Mouse (Mus musculus) liver, embryonic 14.5 days (tissue): Measurements from ENCODE around the gene Dnajb5. TPM values are rescaled to one million over a fixed set of nuclear protein-coding genes. Genes with fewer than 3 reads are reported as not detected.

Source experiments
- ATAC-seq: fragments of 200-750 bp; cut with Nextera tagmentation; 2 replicates; pipeline ENCODE4 v1.8.0; 2017; ENCODE audit warnings: moderate number of reproducible peaks, mild to moderate bottlenecking, moderate library complexity; ENCODE audit not compliant: insufficient read depth
- DNase-seq, 3 experiments: peaks; one replicate each; pipeline ENCODE4 v3.0.0-alpha.2; 2012 to 2013; ENCODE audit warnings: low read depth in 3 of 3, low spot score in 3 of 3
- H3K27ac ChIP-seq: fragments of 300-500 bp; sonication (generic); 2 replicates; pipeline ENCODE4 v1.5.1; 2014; ENCODE audit warnings: moderate library complexity, mild to moderate bottlenecking, control low read depth, inconsistent platforms
- H3K27me3 ChIP-seq: fragments of 300-500 bp; sonication (generic); 2 replicates; pipeline ENCODE4 v1.6.1; 2014; ENCODE audit warnings: mild to moderate bottlenecking, low read length, moderate library complexity; ENCODE audit not compliant: control insufficient read depth, insufficient read depth
- H3K36me3 ChIP-seq: fragments of 300-500 bp; sonication (generic); replicated peaks from 2 replicates; pipeline ENCODE4 v1.6.1; 2014; ENCODE audit warnings: low read depth; ENCODE audit not compliant: control insufficient read depth, insufficient read depth
- H3K4me1 ChIP-seq, 2 experiments: fragments of 200-500 bp in 1 of 2; fragments of 300-500 bp in 1 of 2; sonication (generic) in 1 of 2; replicated peaks; 2 replicates each; pipeline ENCODE4 v1.6.1; 2012 to 2014; ENCODE audit warnings: antibody characterized with exemption in 1 of 2, inconsistent platforms in 1 of 2, low read length in 1 of 2; ENCODE audit not compliant: control insufficient read depth in 2 of 2, insufficient read depth in 2 of 2
- H3K4me2 ChIP-seq: fragments of 300-500 bp; sonication (generic); 2 replicates; pipeline ENCODE4 v1.6.1; 2014; ENCODE audit warnings: low read depth, mild to moderate bottlenecking, control low read depth, moderate library complexity
- H3K4me3 ChIP-seq, 2 experiments: fragments of 200-500 bp in 1 of 2; fragments of 300-500 bp in 1 of 2; sonication (generic) in 1 of 2; 2 replicates each; pipeline ENCODE4 v1.5.1; 2012 to 2014; ENCODE audit warnings: low read depth in 2 of 2, low read length in 2 of 2, mild to moderate bottlenecking in 2 of 2, control low read depth in 1 of 2, inconsistent platforms in 1 of 2, moderate library complexity in 1 of 2; ENCODE audit not compliant: insufficient read depth in 1 of 2
- H3K9ac ChIP-seq: fragments of 300-500 bp; sonication (generic); replicated peaks from 2 replicates; pipeline ENCODE4 v1.6.1; 2014; ENCODE audit warnings: mild to moderate bottlenecking, control low read depth, moderate library complexity
- H3K9me3 ChIP-seq: fragments of 300-500 bp; sonication (generic); 2 replicates; pipeline ENCODE4 v1.6.1; 2016; ENCODE audit warnings: low read length, mixed read lengths; ENCODE audit not compliant: control insufficient read depth
- CTCF ChIP-seq: IDR thresholded peaks from 2 replicates; pipeline ENCODE4 v1.5.1; 2016; ENCODE audit warnings: antibody characterized with exemption, low read depth, control low read depth
- EP300 ChIP-seq: IDR thresholded peaks from 2 replicates; pipeline ENCODE4 v1.6.1; 2016; ENCODE audit warnings: antibody characterized with exemption, low read depth
- WGBS: fragments of 180-500 bp; shearing (Covaris S2); extraction: QIAGEN DNeasy Blood & Tissue Kit; methylation state at CpG from one replicate; pipeline ENCODE4 v1.1.7; 2014; ENCODE audit not compliant: insufficient replicate concordance; 5-methylcytosine and 5-hydroxymethylcytosine counted together
- polyA plus RNA-seq, 2 experiments: library from polyadenylated mRNA; depleted of rRNA in 1 of 2; stranded (reverse) in 1 of 2; unstranded in 1 of 2; fragments of >200 nt; fragmentation: Nextera tagmentation in 1 of 2; extraction: Ambion mirVana in 1 of 2; gene quantifications; 2 replicates each; pipeline versions ENCODE4 v1.2.1 to v1.2.3; 2012 to 2014

Dnajb5 gene
- polyA plus RNA-seq, 2 experiments, result 0.43 to 0.90 TPM

DNA sequence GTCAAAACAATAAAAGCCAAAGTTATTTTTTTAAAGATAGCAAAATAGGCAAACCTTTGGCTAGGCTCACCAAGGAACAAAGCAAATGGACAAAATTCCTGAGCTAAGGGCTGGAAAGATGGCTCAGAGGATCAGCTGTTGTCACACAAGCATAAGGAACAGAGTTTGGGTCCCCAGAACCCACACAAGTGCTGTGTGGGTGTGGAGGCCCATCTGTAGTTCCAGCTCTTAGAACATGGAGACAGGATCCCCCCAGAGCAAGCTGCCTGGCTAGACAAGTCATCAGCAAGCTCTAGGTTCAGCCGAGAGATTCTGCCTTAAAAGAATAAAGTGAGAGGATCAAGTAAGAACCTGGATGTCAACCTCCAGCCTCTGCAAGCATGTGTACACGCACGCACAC is 45.1 kb upstream of the Dnajb5 start:
- TF ChIP-seq CTCF, result no peak
- no peak for TF ChIP-seq EP300
- H3K4me1 ChIP-seq, result peaks cover 3 to 7% of the 10 kb centered on the region in 2 experiments; a peak in 1 of 4 replicates
- ATAC-seq (no peak), DNase-seq (no peak)
- no peak overlapping the region for H3K4me2 ChIP-seq
- no peak overlapping the region for H3K9ac ChIP-seq
- no peaks in the 10 kb centered on the region; the same call in 1 of the 2 replicates for H3K27me3 ChIP-seq
- no peak overlapping the region for H3K27ac ChIP-seq
- H3K4me3 ChIP-seq, result no peak overlapping the region
- 85% methylated on average over 3 of the region's 3 CpGs for WGBS
- H3K9me3 ChIP-seq, result no peaks in the 10 kb centered on the region
- H3K36me3 ChIP-seq, result no peaks in the 10 kb centered on the region

DNA sequence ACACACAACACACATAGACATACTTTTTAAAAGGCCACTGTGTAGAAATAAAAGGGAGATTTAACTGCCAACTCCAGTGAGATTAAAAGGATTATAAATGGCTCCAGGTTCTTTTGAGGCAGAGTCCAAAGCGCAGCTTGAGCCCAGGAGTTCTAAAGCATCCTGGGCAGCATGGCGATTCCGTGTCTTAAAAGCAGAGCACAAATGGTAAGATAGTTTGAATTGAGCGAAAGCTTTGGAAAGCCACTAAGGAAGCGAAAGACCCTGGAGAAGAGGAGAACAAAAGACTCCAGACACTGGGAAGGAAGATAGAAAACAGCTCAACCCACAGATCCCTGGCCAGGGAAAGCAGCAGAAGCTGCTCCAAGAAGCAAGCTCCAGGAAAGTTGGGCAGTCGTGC is 44.6 kb upstream of the Dnajb5 start:
- H3K36me3 ChIP-seq, result no peaks in the 10 kb centered on the region
- no peak overlapping the region for H3K4me3 ChIP-seq
- H3K4me2 ChIP-seq, result no peak overlapping the region
- ATAC-seq (no peak), DNase-seq (no peak)
- H3K9ac ChIP-seq, result no peak overlapping the region
- H3K27ac ChIP-seq, result no peak overlapping the region
- peaks cover 3 to 7% of the 10 kb centered on the region in 2 experiments; a peak in 1 of 4 replicates for H3K4me1 ChIP-seq
- no peaks in the 10 kb centered on the region for H3K9me3 ChIP-seq
- 74% methylated on average over 6 of the region's 6 CpGs for WGBS
- no peak for TF ChIP-seq CTCF
- no peak for TF ChIP-seq EP300
- H3K27me3 ChIP-seq, result no peaks in the 10 kb centered on the region; the same call in 1 of the 2 replicates

GRCm38 (mm10) chr4:42913391-42913790 is 36.2 kb upstream of the Dnajb5 start:
- Histone ChIP-seq H3K36me3 (no peaks in the 10 kb centered on the region), H3K27me3 (peaks cover 52% of the 10 kb centered on the region), H3K9ac (no peak overlapping the region), H3K9me3 (no peaks in the 10 kb centered on the region), H3K4me1 (no peaks in the 10 kb centered on the region), H3K27ac (no peak overlapping the region), H3K4me3 (no peak overlapping the region), H3K4me2 (no peak overlapping the region)
- TF ChIP-seq CTCF, result no peak
- no peak for TF ChIP-seq EP300
- ATAC-seq, result no peak
- 26% methylated on average over 10 of the region's 10 CpGs for WGBS
- DNase-seq, result no peak

DNA sequence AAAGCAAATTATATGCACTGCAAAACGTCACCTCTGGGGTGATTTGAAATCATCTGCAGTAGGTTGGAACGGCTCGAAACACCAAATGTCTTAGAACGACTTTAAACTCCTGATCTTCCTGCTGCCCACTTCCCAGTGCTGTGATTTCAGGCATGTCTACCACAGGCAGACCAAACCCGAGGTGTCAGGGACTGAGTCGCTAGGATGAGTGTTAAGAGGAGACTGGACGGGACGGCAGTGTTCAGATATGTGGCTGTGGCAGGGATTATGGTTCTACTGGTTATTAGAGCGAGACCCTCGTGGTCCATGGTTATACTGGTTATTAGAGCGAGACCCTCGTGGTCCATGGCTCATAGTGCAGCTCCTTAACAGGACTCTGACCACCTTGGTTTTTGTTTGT is 34.3 kb upstream of the Dnajb5 start:
- H3K27me3 ChIP-seq, result peaks cover 59% of the 10 kb centered on the region
- 54% methylated on average over 12 of the region's 12 CpGs for WGBS

DNA sequence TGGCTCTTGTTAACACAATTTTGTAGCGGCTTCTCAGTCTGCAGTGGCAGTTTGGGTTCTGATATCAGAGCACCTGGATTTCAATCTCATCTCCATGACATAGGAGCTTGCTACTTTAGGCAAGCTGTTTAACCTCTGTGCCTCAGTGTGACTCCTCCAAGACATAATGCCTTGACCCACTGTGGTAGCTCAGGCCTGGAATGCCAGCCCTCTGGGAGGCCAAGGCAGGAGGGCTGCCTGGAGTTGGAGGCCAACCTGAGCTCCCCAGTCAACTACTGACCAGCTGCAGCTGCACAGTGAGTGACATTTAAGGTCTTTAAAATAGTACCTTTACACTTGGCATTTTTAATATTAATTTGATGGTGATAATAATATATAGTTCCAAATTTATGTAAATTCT is 33.6 kb upstream of the Dnajb5 start:
- H3K4me3 ChIP-seq, result no peak overlapping the region
- no peak overlapping the region for H3K4me2 ChIP-seq
- H3K9me3 ChIP-seq, result no peaks in the 10 kb centered on the region
- no peaks in the 10 kb centered on the region for H3K36me3 ChIP-seq
- peaks cover 59% of the 10 kb centered on the region for H3K27me3 ChIP-seq
- no peaks in the 10 kb centered on the region for H3K4me1 ChIP-seq
- no peak for TF ChIP-seq EP300
- no peak for TF ChIP-seq CTCF
- no peak overlapping the region for H3K27ac ChIP-seq
- DNase-seq (no peak), ATAC-seq (no peak)
- WGBS, result 65% methylated on average over 1 of the region's 1 CpGs
- H3K9ac ChIP-seq, result no peak overlapping the region

More for the DNA sequence above, 34.3 kb upstream of the Dnajb5 start:
- DNase-seq (no peak), ATAC-seq (no peak)
- Histone ChIP-seq H3K9me3 (no peaks in the 10 kb centered on the region), H3K36me3 (no peaks in the 10 kb centered on the region), H3K27ac (no peak overlapping the region), H3K9ac (no peak overlapping the region), H3K4me2 (no peak overlapping the region), H3K4me3 (no peak overlapping the region), H3K4me1 (no peaks in the 10 kb centered on the region)
- no peak for TF ChIP-seq EP300
- TF ChIP-seq CTCF, result no peak
